Mouse (Mus musculus) heart, embryonic 15.5 days (tissue): Measurements from ENCODE around the gene Plac8. TPM values are rescaled to one million over a fixed set of nuclear protein-coding genes. Genes with fewer than 3 reads are reported as not detected.

Source experiments
- ATAC-seq: fragments of 200-750 bp; cut with Nextera tagmentation; replicated peaks from 2 replicates; pipeline ENCODE4 v1.8.0; 2017; ENCODE audit warnings: low read depth, moderate TSS enrichment; ENCODE audit not compliant: insufficient number of reproducible peaks, insufficient read depth, low FRiP score
- H3K27ac ChIP-seq: fragments of 300-500 bp; sonication (generic); 2 replicates; pipeline ENCODE4 v1.5.1; 2015; ENCODE audit warnings: mild to moderate bottlenecking, inconsistent platforms
- H3K27me3 ChIP-seq: fragments of 300-500 bp; sonication (generic); 2 replicates; pipeline ENCODE4 v1.6.1; 2015; ENCODE audit warnings: inconsistent platforms
- H3K36me3 ChIP-seq: fragments of 300-500 bp; sonication (generic); 2 replicates; pipeline ENCODE4 v1.6.1; 2015; ENCODE audit warnings: mild to moderate bottlenecking, inconsistent platforms
- H3K4me1 ChIP-seq: fragments of 300-500 bp; sonication (generic); replicated peaks from 2 replicates; pipeline ENCODE4 v1.6.1; 2015; ENCODE audit warnings: inconsistent platforms
- H3K4me2 ChIP-seq: fragments of 300-500 bp; sonication (generic); 2 replicates; pipeline ENCODE4 v1.6.1; 2015; ENCODE audit warnings: inconsistent platforms, mild to moderate bottlenecking, moderate library complexity
- H3K4me3 ChIP-seq: fragments of 300-500 bp; sonication (generic); 2 replicates; pipeline ENCODE4 v1.5.1; 2015; ENCODE audit warnings: mild to moderate bottlenecking, inconsistent platforms
- H3K9ac ChIP-seq: fragments of 300-500 bp; sonication (generic); 2 replicates; pipeline ENCODE4 v1.6.1; 2015; ENCODE audit warnings: mild to moderate bottlenecking, inconsistent platforms
- H3K9me3 ChIP-seq: fragments of 300-500 bp; sonication (generic); replicated peaks from 2 replicates; pipeline ENCODE4 v1.6.1; 2016; ENCODE audit warnings: inconsistent platforms
- WGBS: fragments of 180-500 bp; shearing (Covaris S2); methylation state at CpG from one replicate; pipeline ENCODE4 v1.1.7; 2015; ENCODE audit warnings: mixed read lengths; 5-methylcytosine and 5-hydroxymethylcytosine counted together
- polyA plus RNA-seq: library from polyadenylated mRNA; unstranded; fragments of >200 nt; fragmentation: Nextera tagmentation; extraction: Ambion mirVana; gene quantifications from 2 replicates; pipeline ENCODE4 v1.2.1, GENCODE M21; 2015

Gene Plac8
- polyA plus RNA-seq, 1 experiment from 2014 or later: 7.7 TPM

- Histone ChIP-seq H3K27ac (no peak overlapping the region), H3K4me1 (no peaks in the 10 kb centered on the region), H3K36me3 (no peaks in the 10 kb centered on the region), H3K27me3 (no peaks in the 10 kb centered on the region), H3K9me3 (no peaks in the 10 kb centered on the region), H3K4me3 (no peak overlapping the region), H3K4me2 (no peak overlapping the region), H3K9ac (no peak overlapping the region)
- 90% methylated on average over 7 of the region's 7 CpGs for WGBS
- no peak for ATAC-seq
Measured at GRCm38 (mm10) chr5:100559357-100559756, 12.7 kb downstream of the Plac8 start.

- Histone ChIP-seq H3K4me2 (no peak overlapping the region), H3K27ac (no peak overlapping the region), H3K4me3 (no peak overlapping the region), H3K36me3 (no peaks in the 10 kb centered on the region), H3K27me3 (no peaks in the 10 kb centered on the region), H3K9ac (no peak overlapping the region), H3K9me3 (no peaks in the 10 kb centered on the region), H3K4me1 (no peaks in the 10 kb centered on the region)
- no peak for ATAC-seq
- 83% methylated on average over 3 of the region's 3 CpGs for WGBS
Measured at GRCm38 (mm10) chr5:100558783-100559182, 13.3 kb downstream of the Plac8 start.

GRCm38 (mm10) chr5:100557537-100557936 is 14.5 kb downstream of the Plac8 start:
- Histone ChIP-seq H3K9me3 (no peaks in the 10 kb centered on the region), H3K4me1 (no peaks in the 10 kb centered on the region), H3K9ac (no peak overlapping the region), H3K27me3 (no peaks in the 10 kb centered on the region), H3K27ac (no peak overlapping the region), H3K4me3 (no peak overlapping the region), H3K36me3 (no peaks in the 10 kb centered on the region), H3K4me2 (no peak overlapping the region)
- ATAC-seq: no peak
- 52% methylated on average over 9 of the region's 9 CpGs for WGBS

GRCm38 (mm10) chr5:100557019-100557418 is 15.0 kb downstream of the Plac8 start:
- WGBS: 85% methylated on average over 14 of the region's 14 CpGs
- H3K27ac ChIP-seq: no peak overlapping the region

GRCm38 (mm10) chr5:100553426-100553825 is 18.6 kb downstream of the Plac8 start:
- 50% methylated on average over 8 of the region's 8 CpGs for WGBS
- no peaks in the 10 kb centered on the region for H3K27me3 ChIP-seq
- H3K4me1 ChIP-seq: no peaks in the 10 kb centered on the region
- H3K9ac ChIP-seq: no peak overlapping the region
- H3K27ac ChIP-seq: no peak overlapping the region
- H3K9me3 ChIP-seq: no peaks in the 10 kb centered on the region
- H3K36me3 ChIP-seq: peaks cover 7% of the 10 kb centered on the region; the same call in 1 of the 2 replicates
- ATAC-seq: no peak
- no peak overlapping the region for H3K4me3 ChIP-seq
- H3K4me2 ChIP-seq: no peak overlapping the region

More at GRCm38 (mm10) chr5:100557019-100557418, 15.0 kb downstream of the Plac8 start:
- Histone ChIP-seq H3K4me1 (no peaks in the 10 kb centered on the region), H3K4me3 (no peak overlapping the region), H3K9me3 (no peaks in the 10 kb centered on the region), H3K4me2 (no peak overlapping the region), H3K9ac (no peak overlapping the region), H3K36me3 (no peaks in the 10 kb centered on the region), H3K27me3 (no peaks in the 10 kb centered on the region)
- ATAC-seq: no peak

GRCm38 (mm10) chr5:100551952-100552351 is 20.1 kb downstream of the Plac8 start:
- Histone ChIP-seq H3K9me3 (no peaks in the 10 kb centered on the region), H3K36me3 (peaks cover 19% of the 10 kb centered on the region), H3K9ac (no peak overlapping the region), H3K27ac (no peak overlapping the region), H3K4me2 (no peak overlapping the region), H3K27me3 (no peaks in the 10 kb centered on the region), H3K4me1 (no peaks in the 10 kb centered on the region), H3K4me3 (no peak overlapping the region)
- WGBS: 62% methylated on average over 2 of the region's 2 CpGs
- no peak for ATAC-seq

- H3K4me3 ChIP-seq: no peak overlapping the region
- H3K27ac ChIP-seq: no peak overlapping the region
- no peaks in the 10 kb centered on the region for H3K27me3 ChIP-seq
- no peaks in the 10 kb centered on the region for H3K4me1 ChIP-seq
- 86% methylated on average over 1 of the region's 1 CpGs for WGBS
- ATAC-seq: no peak
- H3K9me3 ChIP-seq: no peaks in the 10 kb centered on the region
- no peak overlapping the region for H3K9ac ChIP-seq
- H3K36me3 ChIP-seq: peaks cover 31% of the 10 kb centered on the region
- H3K4me2 ChIP-seq: no peak overlapping the region
Measured at GRCm38 (mm10) chr5:100550151-100550550, 21.9 kb downstream of the Plac8 start.

- Histone ChIP-seq H3K4me1 (no peaks in the 10 kb centered on the region), H3K9ac (no peak overlapping the region), H3K4me3 (no peak overlapping the region), H3K27me3 (no peaks in the 10 kb centered on the region), H3K36me3 (peaks cover 38% of the 10 kb centered on the region), H3K9me3 (no peaks in the 10 kb centered on the region), H3K4me2 (no peak overlapping the region), H3K27ac (no peak overlapping the region)
- no peak for ATAC-seq
- WGBS: 95% methylated on average over 4 of the region's 4 CpGs
Measured at GRCm38 (mm10) chr5:100549311-100549710, 22.7 kb downstream of the Plac8 start.

- H3K9ac ChIP-seq: no peak overlapping the region
- H3K27ac ChIP-seq: no peak overlapping the region
- H3K4me3 ChIP-seq: no peak overlapping the region
- 87% methylated on average over 2 of the region's 2 CpGs for WGBS
- no peaks in the 10 kb centered on the region for H3K4me1 ChIP-seq
- H3K36me3 ChIP-seq: peaks cover 46% of the 10 kb centered on the region
- no peaks in the 10 kb centered on the region for H3K9me3 ChIP-seq
- H3K27me3 ChIP-seq: no peaks in the 10 kb centered on the region
- no peak overlapping the region for H3K4me2 ChIP-seq
- no peak for ATAC-seq
Measured at GRCm38 (mm10) chr5:100548236-100548635, 23.8 kb downstream of the Plac8 start.

GRCm38 (mm10) chr5:100546294-100547080 is 25.6 kb downstream of the Plac8 start:
- Histone ChIP-seq H3K27me3 (no peaks in the 10 kb centered on the region), H3K4me3 (no peak overlapping the region), H3K4me1 (no peaks in the 10 kb centered on the region), H3K4me2 (no peak overlapping the region), H3K36me3 (peaks cover 61% of the 10 kb centered on the region), H3K9me3 (no peaks in the 10 kb centered on the region), H3K9ac (no peak overlapping the region), H3K27ac (no peak overlapping the region)
- no peak for ATAC-seq
- 85% methylated on average over 6 of the region's 6 CpGs for WGBS

- H3K4me1 ChIP-seq: no peaks in the 10 kb centered on the region
- WGBS: 77% methylated on average over 3 of the region's 3 CpGs
- H3K9ac ChIP-seq: no peak overlapping the region
- H3K9me3 ChIP-seq: no peaks in the 10 kb centered on the region
- ATAC-seq: no peak
- no peak overlapping the region for H3K4me3 ChIP-seq
- H3K4me2 ChIP-seq: no peak overlapping the region
- no peak overlapping the region for H3K27ac ChIP-seq
- H3K36me3 ChIP-seq: peaks cover 61% of the 10 kb centered on the region
- H3K27me3 ChIP-seq: no peaks in the 10 kb centered on the region
Measured at GRCm38 (mm10) chr5:100536638-100537037, 35.4 kb downstream of the Plac8 start.

- ATAC-seq: no peak
- Histone ChIP-seq H3K9ac (no peak overlapping the region), H3K9me3 (no peaks in the 10 kb centered on the region), H3K27me3 (no peaks in the 10 kb centered on the region), H3K4me3 (no peak overlapping the region), H3K27ac (no peak overlapping the region), H3K36me3 (peaks cover 61% of the 10 kb centered on the region), H3K4me1 (no peaks in the 10 kb centered on the region), H3K4me2 (no peak overlapping the region)
- 64% methylated on average over 7 of the region's 7 CpGs for WGBS
Measured at GRCm38 (mm10) chr5:100535826-100536225, 36.2 kb downstream of the Plac8 start.
